Mouse (Mus musculus): ENCODE data around the gene Pax9. TPM values are rescaled to one million over a fixed set of nuclear protein-coding genes. Genes with fewer than 3 reads are reported as not detected.

Gene Pax9
- 2.8 and 3.9 TPM in 2 replicates for polyA plus RNA-seq (2015; fragmentation: Nextera tagmentation; extraction: Ambion mirVana)

- H3K9ac ChIP-seq (ENCODE audit: low read length) = peak within 1 kb of the TSS; percentile 37; the same call in 1 of the 2 replicates
- peaks cover 14% of the 10 kb centered on the region for H3K4me1 ChIP-seq (ENCODE audit: control insufficient read depth, insufficient read depth, low read length)
- 2% methylated on average over 36 of the region's 40 CpGs for WGBS
- ATAC-seq (ENCODE audit: insufficient read depth, low FRiP score) = no peak
- H3K36me3 ChIP-seq (ENCODE audit: control insufficient read depth, insufficient read depth, low read length) = no peaks in the 10 kb centered on the region
- H3K4me3 ChIP-seq (replicated peaks; ENCODE audit: low read length) = peak within 1 kb of the TSS; percentile 35
- H3K27me3 ChIP-seq (ENCODE audit: control insufficient read depth, insufficient read depth, low read length) = peaks cover 85% of the 10 kb centered on the region
- no peak within 1 kb of the TSS for H3K27ac ChIP-seq (ENCODE audit: low read length)
- H3K4me2 ChIP-seq (ENCODE audit: low read depth, low read length) = peak within 1 kb of the TSS; percentile 38
- no peaks in the 10 kb centered on the region for H3K9me3 ChIP-seq (replicated peaks; ENCODE audit: control insufficient read depth, low read length)
Observed at GRCm38 (mm10) chr12:56691427-56692079, at the start of gene Pax9. Gene Pax9, plus strand, starts transcription at chr12:56691767.

GRCm38 (mm10) chr12:56669451-56670122 is 22.0 kb upstream of the Pax9 start:
- H3K4me1 ChIP-seq (ENCODE audit: control insufficient read depth, insufficient read depth, low read length) = no peaks in the 10 kb centered on the region
- no peak overlapping the region for H3K9ac ChIP-seq (ENCODE audit: low read length)
- no peak overlapping the region for H3K4me2 ChIP-seq (ENCODE audit: low read depth, low read length)
- no peak overlapping the region for H3K4me3 ChIP-seq (replicated peaks; ENCODE audit: low read length)
- H3K27ac ChIP-seq (ENCODE audit: low read length) = no peak overlapping the region
- H3K9me3 ChIP-seq (replicated peaks; ENCODE audit: control insufficient read depth, low read length) = no peaks in the 10 kb centered on the region
- no peak for ATAC-seq (ENCODE audit: insufficient read depth, low FRiP score)
- no peaks in the 10 kb centered on the region for H3K36me3 ChIP-seq (ENCODE audit: control insufficient read depth, insufficient read depth, low read length)
- WGBS = 79% methylated on average over 9 of the region's 9 CpGs
- H3K27me3 ChIP-seq (ENCODE audit: control insufficient read depth, insufficient read depth, low read length) = no peaks in the 10 kb centered on the region

- no peaks in the 10 kb centered on the region for H3K9me3 ChIP-seq (replicated peaks; ENCODE audit: control insufficient read depth, low read length)
- ATAC-seq (ENCODE audit: insufficient read depth, low FRiP score) = no peak
- no peak overlapping the region for H3K4me3 ChIP-seq (replicated peaks; ENCODE audit: low read length)
- H3K4me1 ChIP-seq (ENCODE audit: control insufficient read depth, insufficient read depth, low read length) = no peaks in the 10 kb centered on the region
- no peak overlapping the region for H3K4me2 ChIP-seq (ENCODE audit: low read depth, low read length)
- H3K27ac ChIP-seq (ENCODE audit: low read length) = no peak overlapping the region
- no peak overlapping the region for H3K9ac ChIP-seq (ENCODE audit: low read length)
- H3K27me3 ChIP-seq (ENCODE audit: control insufficient read depth, insufficient read depth, low read length) = no peaks in the 10 kb centered on the region
- WGBS = 85% methylated on average over 9 of the region's 9 CpGs
- H3K36me3 ChIP-seq (ENCODE audit: control insufficient read depth, insufficient read depth, low read length) = no peaks in the 10 kb centered on the region
Observed at GRCm38 (mm10) chr12:56670795-56671194, 20.8 kb upstream of the Pax9 start.

GRCm38 (mm10) chr12:56674726-56675125 is 16.8 kb upstream of the Pax9 start:
- Histone ChIP-seq H3K27ac (ENCODE audit: low read length) (no peak overlapping the region), H3K4me1 (ENCODE audit: control insufficient read depth, insufficient read depth, low read length) (no peaks in the 10 kb centered on the region), H3K4me2 (ENCODE audit: low read depth, low read length) (no peak overlapping the region), H3K4me3 (replicated peaks; ENCODE audit: low read length) (no peak overlapping the region), H3K27me3 (ENCODE audit: control insufficient read depth, insufficient read depth, low read length) (0 out of 2 replicates have a peak, but pooled peaks cover 3% of the 10 kb centered on the region), H3K36me3 (ENCODE audit: control insufficient read depth, insufficient read depth, low read length) (no peaks in the 10 kb centered on the region), H3K9ac (ENCODE audit: low read length) (no peak overlapping the region), H3K9me3 (replicated peaks; ENCODE audit: control insufficient read depth, low read length) (no peaks in the 10 kb centered on the region)
- no peak for ATAC-seq (ENCODE audit: insufficient read depth, low FRiP score)
- 32% methylated on average over 3 of the region's 3 CpGs for WGBS

- no peak for ATAC-seq (ENCODE audit: insufficient read depth, low FRiP score)
- no peak overlapping the region for H3K4me3 ChIP-seq (replicated peaks; ENCODE audit: low read length)
- no peaks in the 10 kb centered on the region for H3K9me3 ChIP-seq (replicated peaks; ENCODE audit: control insufficient read depth, low read length)
- WGBS = 61% methylated on average over 7 of the region's 7 CpGs
- H3K27me3 ChIP-seq (ENCODE audit: control insufficient read depth, insufficient read depth, low read length) = peaks cover 30% of the 10 kb centered on the region
- H3K4me2 ChIP-seq (ENCODE audit: low read depth, low read length) = no peak overlapping the region
- H3K27ac ChIP-seq (ENCODE audit: low read length) = no peak overlapping the region
- no peak overlapping the region for H3K9ac ChIP-seq (ENCODE audit: low read length)
- H3K36me3 ChIP-seq (ENCODE audit: control insufficient read depth, insufficient read depth, low read length) = no peaks in the 10 kb centered on the region
- H3K4me1 ChIP-seq (ENCODE audit: control insufficient read depth, insufficient read depth, low read length) = peaks cover 3% of the 10 kb centered on the region; the same call in 1 of the 2 replicates
Observed at GRCm38 (mm10) chr12:56677620-56678019, 13.9 kb upstream of the Pax9 start.

GRCm38 (mm10) chr12:56681096-56681811 is 10.3 kb upstream of the Pax9 start:
- Histone ChIP-seq H3K9me3 (replicated peaks; ENCODE audit: control insufficient read depth, low read length) (no peaks in the 10 kb centered on the region), H3K27ac (ENCODE audit: low read length) (no peak overlapping the region), H3K4me2 (ENCODE audit: low read depth, low read length) (peak overlapping the region; percentile 75), H3K4me1 (ENCODE audit: control insufficient read depth, insufficient read depth, low read length) (peaks cover 3% of the 10 kb centered on the region; the same call in 1 of the 2 replicates), H3K4me3 (replicated peaks; ENCODE audit: low read length) (peak overlapping the region; percentile 43), H3K9ac (ENCODE audit: low read length) (peak overlapping the region; percentile 43), H3K27me3 (ENCODE audit: control insufficient read depth, insufficient read depth, low read length) (peaks cover 51% of the 10 kb centered on the region), H3K36me3 (ENCODE audit: control insufficient read depth, insufficient read depth, low read length) (no peaks in the 10 kb centered on the region)
- whole genome bisulfite sequencing = under 1% methylated on average over 38 of the region's 38 CpGs
- ATAC-seq (ENCODE audit: insufficient read depth, low FRiP score) = peak; percentile 47

GRCm38 (mm10) chr12:56687640-56688481 is 3.7 kb upstream of the Pax9 start:
- no peak for ATAC-seq (ENCODE audit: insufficient read depth, low FRiP score)
- Histone ChIP-seq H3K4me3 (replicated peaks; ENCODE audit: low read length) (no peak overlapping the region), H3K9me3 (replicated peaks; ENCODE audit: control insufficient read depth, low read length) (no peaks in the 10 kb centered on the region), H3K4me1 (ENCODE audit: control insufficient read depth, insufficient read depth, low read length) (no peaks in the 10 kb centered on the region), H3K27me3 (ENCODE audit: control insufficient read depth, insufficient read depth, low read length) (peaks cover 73% of the 10 kb centered on the region), H3K27ac (ENCODE audit: low read length) (no peak overlapping the region), H3K36me3 (ENCODE audit: control insufficient read depth, insufficient read depth, low read length) (no peaks in the 10 kb centered on the region), H3K9ac (ENCODE audit: low read length) (no peak overlapping the region), H3K4me2 (ENCODE audit: low read depth, low read length) (no peak overlapping the region)
- WGBS = 12% methylated on average over 15 of the region's 15 CpGs

GRCm38 (mm10) chr12:56688482-56688840 is 3.1 kb upstream of the Pax9 start:
- Histone ChIP-seq H3K9me3 (replicated peaks; ENCODE audit: control insufficient read depth, low read length) (no peaks in the 10 kb centered on the region), H3K36me3 (ENCODE audit: control insufficient read depth, insufficient read depth, low read length) (no peaks in the 10 kb centered on the region), H3K4me2 (ENCODE audit: low read depth, low read length) (no peak overlapping the region), H3K9ac (ENCODE audit: low read length) (no peak overlapping the region), H3K27me3 (ENCODE audit: control insufficient read depth, insufficient read depth, low read length) (peaks cover 74% of the 10 kb centered on the region), H3K27ac (ENCODE audit: low read length) (no peak overlapping the region), H3K4me1 (ENCODE audit: control insufficient read depth, insufficient read depth, low read length) (no peaks in the 10 kb centered on the region), H3K4me3 (replicated peaks; ENCODE audit: low read length) (no peak overlapping the region)
- WGBS = 14% methylated on average over 10 of the region's 10 CpGs
- no peak for ATAC-seq (ENCODE audit: insufficient read depth, low FRiP score)
